In the genomic region with DNA sequence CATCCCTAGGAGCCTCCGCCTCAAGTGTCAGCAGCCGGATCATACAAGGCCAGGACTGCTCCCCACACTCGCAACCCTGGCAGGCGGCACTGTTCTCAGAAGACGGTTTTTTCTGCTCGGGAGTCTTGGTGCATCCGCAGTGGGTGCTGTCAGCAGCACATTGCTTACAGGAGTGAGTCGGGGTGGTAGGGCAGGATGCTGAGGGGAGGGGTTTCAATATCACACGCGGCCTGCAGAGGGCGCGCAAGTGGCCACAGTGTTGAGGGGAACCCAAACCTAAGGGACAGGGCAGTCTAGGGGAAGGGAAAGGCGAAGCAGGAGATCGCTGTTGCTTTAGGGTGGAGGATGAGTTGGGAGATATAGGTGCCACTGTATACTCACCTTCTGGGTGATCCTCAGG, we compare ENCODE assay signal across 7 mouse cellular contexts. TPM values are rescaled to one million over a fixed set of nuclear protein-coding genes. Genes with fewer than 3 reads are reported as not detected.
DNase-seq lines count a peak whose midpoint lies in the region; ATAC-seq and TF ChIP-seq lines count a peak whose summit lies in the region.

No protein-coding gene starts in this region.

- no peaks in the 10 kb centered on the region for H3K79me2 ChIP-seq in CH12.LX (replicated peaks; ENCODE audit: control insufficient read depth, extremely low read depth, insufficient read depth, poor library complexity, severe bottlenecking)

- H3K27ac ChIP-seq in CH12.LX (ENCODE audit: insufficient read depth, low read depth): no peak overlapping the region
- no peak overlapping the region for H3K27ac ChIP-seq in embryonic facial prominence, embryonic 14.5 days (replicated peaks; ENCODE audit: low read depth, low read length)
- no peak overlapping the region for H3K27ac ChIP-seq in heart, embryonic 12.5 days (ENCODE audit: poor library complexity, severe bottlenecking)
- H3K27ac ChIP-seq in kidney, postnatal 0 days: no peak overlapping the region
- no peak overlapping the region for H3K27ac ChIP-seq in neural tube, embryonic 15.5 days (replicated peaks)

- H3K4me1 ChIP-seq in CH12.LX (ENCODE audit: control insufficient read depth in 1 of 2, insufficient read depth in 2 of 2): peaks cover 9 to 34% of the 10 kb centered on the region in 2 experiments
- no peaks in the 10 kb centered on the region for H3K4me1 ChIP-seq in embryonic facial prominence, embryonic 14.5 days (ENCODE audit: control insufficient read depth, insufficient read depth, low read length)
- H3K4me1 ChIP-seq in heart, embryonic 12.5 days (replicated peaks): no peaks in the 10 kb centered on the region
- H3K4me1 ChIP-seq in kidney, postnatal 0 days (replicated peaks; ENCODE audit: insufficient read depth, low read length): no peaks in the 10 kb centered on the region
- no peaks in the 10 kb centered on the region for H3K4me1 ChIP-seq in lung, adult 2 months (ENCODE audit: control insufficient read depth, insufficient read depth, low read length)
- no peaks in the 10 kb centered on the region for H3K4me1 ChIP-seq in neural tube, embryonic 15.5 days

- no peak for TF ChIP-seq EP300 in CH12.LX (IDR thresholded peaks at IDR 0.05; ENCODE audit: low read length)

- TF ChIP-seq POLR2A in CH12.LX (IDR thresholded peaks at IDR 0.05; ENCODE audit: low read depth, low read length): no peak
- TF ChIP-seq POLR2A in lung, adult 2 months (IDR thresholded peaks at IDR 0.05; ENCODE audit: borderline replicate concordance, extremely low read depth, low read depth, low read length): no peak

- no peak for ATAC-seq in embryonic facial prominence, embryonic 14.5 days (ENCODE audit: low read depth)
- 0 out of 2 replicates have a peak, but pooled peaks have one; percentile 22 for ATAC-seq in heart, embryonic 12.5 days (ENCODE audit: insufficient number of reproducible peaks, low FRiP score)
- 0 out of 2 replicates have a peak, but pooled peaks have one; percentile 40 for ATAC-seq in kidney, postnatal 0 days (replicated peaks; ENCODE audit: low FRiP score, low read depth)
- peak; percentile 26 for ATAC-seq in neural tube, embryonic 15.5 days (ENCODE audit: low FRiP score)

- dilution Hi-C loops in CH12.LX (cut with MboI; ENCODE audit: extremely low pct_ligation_motif_present, extremely low pct_unique_long_range_greater_than_20kb, low sequenced_read_pairs): no loop called here

- peak in 1 of 2 experiments; percentile 69; a peak in 2 of 4 replicates for TF ChIP-seq CTCF in CH12.LX (conservative IDR thresholded peaks at IDR 0.05 in 1 of 2, IDR thresholded peaks at IDR 0.05 in 1 of 2; ENCODE audit: low read depth in 2 of 2, low read length in 2 of 2)
- peak; percentile 72 for TF ChIP-seq CTCF in kidney, postnatal 0 days (IDR thresholded peaks at IDR 0.05; ENCODE audit: low read depth)
- TF ChIP-seq CTCF in lung, adult 2 months (IDR thresholded peaks at IDR 0.05; ENCODE audit: insufficient read depth, low read length): peak; percentile 48

- peak; percentile 54 for DNase-seq in CH12.LX (ENCODE audit: extremely low read depth)
- DNase-seq in ZHBTc4 (ENCODE audit: low read depth, low spot score): peak; percentile 78
- no peak for DNase-seq in embryonic facial prominence, embryonic 14.5 days (ENCODE audit: low spot score)
- DNase-seq in kidney, postnatal 0 days (ENCODE audit: low spot score): peak; percentile 53
- peak; percentile 18 for DNase-seq in lung, adult 2 months

- no peaks in the 10 kb centered on the region for H3K36me3 ChIP-seq in CH12.LX (replicated peaks in 1 of 2; ENCODE audit: control insufficient read depth in 1 of 2, insufficient read depth in 1 of 2, low read length in 1 of 2)
- H3K36me3 ChIP-seq in embryonic facial prominence, embryonic 14.5 days (ENCODE audit: control insufficient read depth, insufficient read depth, low read length): no peaks in the 10 kb centered on the region
- no peaks in the 10 kb centered on the region for H3K36me3 ChIP-seq in heart, embryonic 12.5 days
- no peaks in the 10 kb centered on the region for H3K36me3 ChIP-seq in kidney, postnatal 0 days (ENCODE audit: insufficient read depth, low read length)
- no peaks in the 10 kb centered on the region for H3K36me3 ChIP-seq in neural tube, embryonic 15.5 days

- H3K27me3 ChIP-seq in CH12.LX (replicated peaks): peaks cover 88% of the 10 kb centered on the region
- H3K27me3 ChIP-seq in embryonic facial prominence, embryonic 14.5 days (replicated peaks; ENCODE audit: control insufficient read depth, insufficient read depth, low read length): no peaks in the 10 kb centered on the region
- H3K27me3 ChIP-seq in heart, embryonic 12.5 days (replicated peaks): peaks cover 60% of the 10 kb centered on the region
- no peaks in the 10 kb centered on the region for H3K27me3 ChIP-seq in kidney, postnatal 0 days (ENCODE audit: insufficient read depth, low read length)
- 0 out of 2 replicates have a peak, but pooled peaks cover 5% of the 10 kb centered on the region for H3K27me3 ChIP-seq in neural tube, embryonic 15.5 days (replicated peaks)

- no peak overlapping the region for H3K4me3 ChIP-seq in CH12.LX (replicated peaks in 1 of 3; ENCODE audit: low read depth in 2 of 3, low read length in 2 of 3, poor library complexity in 1 of 3)
- H3K4me3 ChIP-seq in embryonic facial prominence, embryonic 14.5 days (ENCODE audit: low read depth, low read length): no peak overlapping the region
- H3K4me3 ChIP-seq in heart, embryonic 12.5 days: no peak overlapping the region
- H3K4me3 ChIP-seq in kidney, postnatal 0 days (replicated peaks; ENCODE audit: low read depth, low read length): no peak overlapping the region
- no peak overlapping the region for H3K4me3 ChIP-seq in lung, adult 2 months (replicated peaks; ENCODE audit: extremely low read depth, low read depth, low read length)
- H3K4me3 ChIP-seq in neural tube, embryonic 15.5 days (replicated peaks): peak overlapping the region; percentile 20; the same call in 1 of the 2 replicates

- peak overlapping the region; percentile 48 for H3K4me2 ChIP-seq in CH12.LX (ENCODE audit: insufficient read depth, low read depth, poor library complexity, severe bottlenecking)
- peak overlapping the region; percentile 26; the same call in 1 of the 2 replicates for H3K4me2 ChIP-seq in embryonic facial prominence, embryonic 14.5 days (ENCODE audit: low read depth, low read length)
- H3K4me2 ChIP-seq in heart, embryonic 12.5 days: peak overlapping the region; percentile 39; the same call in 1 of the 2 replicates
- H3K4me2 ChIP-seq in kidney, postnatal 0 days (ENCODE audit: low read length): 0 out of 2 replicates have a peak overlapping the region, but pooled peaks have one; percentile 25
- peak overlapping the region; percentile 48 for H3K4me2 ChIP-seq in neural tube, embryonic 15.5 days

- in situ Hi-C loops in CH12.LX (cut with MboI; ENCODE audit: low pct_ligation_motif_present, low pct_unique_long_range_greater_than_20kb, low sequenced_read_pairs): loop anchor here (5.0 kb wide), 1 partner anchor 39 kb away; no protein-coding TSS in a partner anchor

- H3K9ac ChIP-seq in CH12.LX (ENCODE audit: insufficient read depth, low read depth): no peak overlapping the region
- no peak overlapping the region for H3K9ac ChIP-seq in embryonic facial prominence, embryonic 14.5 days (ENCODE audit: low read depth, low read length)
- H3K9ac ChIP-seq in heart, embryonic 12.5 days: no peak overlapping the region
- no peak overlapping the region for H3K9ac ChIP-seq in kidney, postnatal 0 days (ENCODE audit: low read depth, low read length)
- H3K9ac ChIP-seq in neural tube, embryonic 15.5 days (replicated peaks): no peak overlapping the region

- TF ChIP-seq RAD21 in CH12.LX (IDR thresholded peaks at IDR 0.05; ENCODE audit: low read depth, low read length): no peak; the same call in 1 of the 2 replicates

- peaks cover 7% of the 10 kb centered on the region for H3K9me3 ChIP-seq in CH12.LX (replicated peaks; ENCODE audit: low read length)
- H3K9me3 ChIP-seq in embryonic facial prominence, embryonic 14.5 days (ENCODE audit: control insufficient read depth, low read length): no peaks in the 10 kb centered on the region
- no peaks in the 10 kb centered on the region for H3K9me3 ChIP-seq in heart, embryonic 12.5 days (replicated peaks)
- no peaks in the 10 kb centered on the region for H3K9me3 ChIP-seq in kidney, postnatal 0 days (replicated peaks; ENCODE audit: low read length)
- H3K9me3 ChIP-seq in neural tube, embryonic 15.5 days (replicated peaks): no peaks in the 10 kb centered on the region

- 10% methylated on average over 14 of the region's 14 CpGs for WGBS in embryonic facial prominence, embryonic 14.5 days
- 12% methylated on average over 14 of the region's 14 CpGs for WGBS in heart, embryonic 12.5 days
- 8% methylated on average over 14 of the region's 14 CpGs for WGBS in kidney, postnatal 0 days
- WGBS in lung, adult 2 months: 9% methylated on average over 14 of the region's 14 CpGs
- WGBS in neural tube, embryonic 15.5 days: 13% methylated on average over 14 of the region's 14 CpGs

RNA-seq across cellular contexts. Expression of gene Klk4, which starts 2.6 kb away (rescaled TPM):
- total RNA-seq in CH12.LX (2012; rRNA removed) (not detected in 2 replicates), CH12.LX (2014; rRNA removed) (not detected in 2 replicates)
- 0.26 TPM in 1 of 2 replicates, not detected in the other for polyA plus RNA-seq in CH12.LX (2012; ENCODE audit: insufficient read length, low read depth)
- 0.14 TPM in 1 of 2 replicates, not detected in the other for polyA plus RNA-seq in embryonic facial prominence, embryonic 14.5 days (2014; fragmentation: Nextera tagmentation; extraction: Ambion mirVana)
- polyA plus RNA-seq in heart, embryonic 12.5 days (2016; fragmentation: Nextera tagmentation; extraction: Ambion mirVana): 0.18 TPM in 1 of 2 replicates, not detected in the other
- not detected in 2 replicates for polyA plus RNA-seq in kidney, postnatal 0 days (2015; fragmentation: Nextera tagmentation; extraction: Ambion mirVana)
- polyA plus RNA-seq in lung, adult 2 months (2012; rRNA removed): not detected in 2 replicates
- polyA plus RNA-seq in neural tube, embryonic 15.5 days (2015; fragmentation: Nextera tagmentation; extraction: Ambion mirVana): 0.28 TPM in 1 of 2 replicates, not detected in the other

RNA-seq across cellular contexts. Expression of gene Klk5, which starts 41.8 kb away (rescaled TPM):
- total RNA-seq in CH12.LX (2012; rRNA removed) (not detected in 2 replicates), CH12.LX (2014; rRNA removed) (not detected in 2 replicates)
- not detected in 2 replicates for polyA plus RNA-seq in CH12.LX (2012; ENCODE audit: insufficient read length, low read depth)
- 1.3 and 1.6 TPM in 2 replicates for polyA plus RNA-seq in embryonic facial prominence, embryonic 14.5 days (2014; fragmentation: Nextera tagmentation; extraction: Ambion mirVana)
- not detected in 2 replicates for polyA plus RNA-seq in heart, embryonic 12.5 days (2016; fragmentation: Nextera tagmentation; extraction: Ambion mirVana)
- polyA plus RNA-seq in kidney, postnatal 0 days (2015; fragmentation: Nextera tagmentation; extraction: Ambion mirVana): not detected in 2 replicates
- 2.7 TPM in 1 of 2 replicates, not detected in the other for polyA plus RNA-seq in lung, adult 2 months (2012; rRNA removed)
- not detected in 2 replicates for polyA plus RNA-seq in neural tube, embryonic 15.5 days (2015; fragmentation: Nextera tagmentation; extraction: Ambion mirVana)

RNA-seq across cellular contexts. Expression of gene Klk15, which starts 50.0 kb away (rescaled TPM):
- not detected in 2 replicates for total RNA-seq in CH12.LX (2012; rRNA removed)
- total RNA-seq in CH12.LX (2014; rRNA removed): not detected in 2 replicates
- polyA plus RNA-seq in CH12.LX (2012; ENCODE audit: insufficient read length, low read depth): not detected in 2 replicates
- polyA plus RNA-seq in embryonic facial prominence, embryonic 14.5 days (2014; fragmentation: Nextera tagmentation; extraction: Ambion mirVana): not detected in 2 replicates
- polyA plus RNA-seq in heart, embryonic 12.5 days (2016; fragmentation: Nextera tagmentation; extraction: Ambion mirVana): not detected in 2 replicates
- not detected in 2 replicates for polyA plus RNA-seq in kidney, postnatal 0 days (2015; fragmentation: Nextera tagmentation; extraction: Ambion mirVana)
- not detected in 2 replicates for polyA plus RNA-seq in lung, adult 2 months (2012; rRNA removed)
- not detected in 2 replicates for polyA plus RNA-seq in neural tube, embryonic 15.5 days (2015; fragmentation: Nextera tagmentation; extraction: Ambion mirVana)

RNA-seq across cellular contexts. Expression of gene Klk6, which starts 59.2 kb away (rescaled TPM):
- total RNA-seq in CH12.LX (2012; rRNA removed): not detected in 2 replicates
- total RNA-seq in CH12.LX (2014; rRNA removed): not detected in 2 replicates
- not detected in 2 replicates for polyA plus RNA-seq in CH12.LX (2012; ENCODE audit: insufficient read length, low read depth)
- polyA plus RNA-seq in embryonic facial prominence, embryonic 14.5 days (2014; fragmentation: Nextera tagmentation; extraction: Ambion mirVana): 0.18 and 0.42 TPM in 2 replicates
- not detected in 2 replicates for polyA plus RNA-seq in heart, embryonic 12.5 days (2016; fragmentation: Nextera tagmentation; extraction: Ambion mirVana)
- polyA plus RNA-seq in kidney, postnatal 0 days (2015; fragmentation: Nextera tagmentation; extraction: Ambion mirVana): not detected in 2 replicates
- polyA plus RNA-seq in lung, adult 2 months (2012; rRNA removed): 0.13 TPM in 1 of 2 replicates, not detected in the other
- polyA plus RNA-seq in neural tube, embryonic 15.5 days (2015; fragmentation: Nextera tagmentation; extraction: Ambion mirVana): not detected in 2 replicates
